Mouse (Mus musculus) hindbrain, embryonic 16.5 days (tissue): Measurements from ENCODE around the gene Creg2. TPM values are rescaled to one million over a fixed set of nuclear protein-coding genes. Genes with fewer than 3 reads are reported as not detected.
"Not testable (repeated sequence)": the region's sequence is repeated elsewhere in the genome, so short reads cannot be mapped to it uniquely, and the experiment has no call there.

Experiments
- ATAC-seq: fragments of 200-750 bp; cut with Nextera tagmentation; 2 replicates; pipeline ENCODE4 v1.8.0; 2017; ENCODE audit warnings: moderate TSS enrichment, moderate library complexity
- H3K27ac ChIP-seq: fragments of 300-500 bp; sonication (generic); 2 replicates; pipeline ENCODE4 v1.5.1; 2014; ENCODE audit warnings: low read depth, mild to moderate bottlenecking, control low read depth, low read length, moderate library complexity
- H3K27me3 ChIP-seq: fragments of 300-500 bp; sonication (generic); replicated peaks from 2 replicates; pipeline ENCODE4 v1.6.1; 2014; ENCODE audit warnings: low read length; ENCODE audit not compliant: control insufficient read depth, insufficient read depth
- H3K36me3 ChIP-seq: fragments of 300-500 bp; sonication (generic); 2 replicates; pipeline ENCODE4 v1.6.1; 2014; ENCODE audit warnings: mild to moderate bottlenecking, low read length, moderate library complexity, mixed read lengths; ENCODE audit not compliant: control insufficient read depth, insufficient read depth
- H3K4me1 ChIP-seq: fragments of 300-500 bp; sonication (generic); 2 replicates; pipeline ENCODE4 v1.6.1; 2014; ENCODE audit warnings: low read depth, low read length; ENCODE audit not compliant: control insufficient read depth, insufficient read depth
- H3K4me2 ChIP-seq: fragments of 300-500 bp; sonication (generic); 2 replicates; pipeline ENCODE4 v1.6.1; 2014; ENCODE audit warnings: mild to moderate bottlenecking, low read length, control low read depth, moderate library complexity
- H3K4me3 ChIP-seq: fragments of 300-500 bp; sonication (generic); 2 replicates; pipeline ENCODE4 v1.5.1; 2014; ENCODE audit warnings: mild to moderate bottlenecking, low read length, control low read depth, moderate library complexity
- H3K9ac ChIP-seq: fragments of 300-500 bp; sonication (generic); 2 replicates; pipeline ENCODE4 v1.6.1; 2014; ENCODE audit warnings: low read depth, mild to moderate bottlenecking, control low read depth, low read length, moderate library complexity
- H3K9me3 ChIP-seq: fragments of 300-500 bp; sonication (generic); 2 replicates; pipeline ENCODE4 v1.6.1; 2014; ENCODE audit warnings: mild to moderate bottlenecking, low read length, moderate library complexity; ENCODE audit not compliant: control insufficient read depth
- WGBS: fragments of 180-500 bp; shearing (Covaris S2); extraction: QIAGEN DNeasy Blood & Tissue Kit; methylation state at CpG from one replicate; pipeline ENCODE4 v1.1.7; 2014; 5-methylcytosine and 5-hydroxymethylcytosine counted together
- polyA plus RNA-seq: library from polyadenylated mRNA; unstranded; fragments of >200 nt; fragmentation: Nextera tagmentation; extraction: Ambion mirVana; gene quantifications from 2 replicates; pipeline ENCODE4 v1.2.1, GENCODE M21; 2015

Gene Creg2
- polyA plus RNA-seq, 1 experiment from 2014 or later: 12.5 TPM

GRCm38 (mm10) chr1:39618524-39618923 is 32.8 kb downstream of the Creg2 start:
- no peak for ATAC-seq
- Histone ChIP-seq H3K27me3 (no peaks in the 10 kb centered on the region), H3K4me3 (no peak overlapping the region), H3K9ac (no peak overlapping the region), H3K36me3 (peaks cover 4% of the 10 kb centered on the region), H3K27ac (no peak overlapping the region), H3K9me3 (peaks cover 2% of the 10 kb centered on the region; the same call in 1 of the 2 replicates), H3K4me1 (peaks cover 3% of the 10 kb centered on the region; the same call in 1 of the 2 replicates), H3K4me2 (no peak overlapping the region)
- 28% methylated on average over 8 of the region's 8 CpGs for WGBS

GRCm38 (mm10) chr1:39615526-39615925 is 35.7 kb downstream of the Creg2 start:
- ATAC-seq: no peak
- Histone ChIP-seq H3K27ac (no peak overlapping the region), H3K4me2 (no peak overlapping the region), H3K4me1 (peaks cover 3% of the 10 kb centered on the region; the same call in 1 of the 2 replicates), H3K9me3 (peaks cover under 1% of the 10 kb centered on the region; the same call in 1 of the 2 replicates), H3K36me3 (no peaks in the 10 kb centered on the region), H3K4me3 (no peak overlapping the region), H3K9ac (no peak overlapping the region), H3K27me3 (no peaks in the 10 kb centered on the region)
- 72% methylated on average over 6 of the region's 6 CpGs for WGBS

GRCm38 (mm10) chr1:39614462-39615279 is 36.6 kb downstream of the Creg2 start:
- Histone ChIP-seq H3K9me3 (no peaks in the 10 kb centered on the region), H3K4me2 (no peak overlapping the region; the same call in 1 of the 2 replicates), H3K4me1 (peaks cover 3% of the 10 kb centered on the region; the same call in 1 of the 2 replicates), H3K27ac (no peak overlapping the region), H3K9ac (no peak overlapping the region), H3K4me3 (no peak overlapping the region), H3K27me3 (no peaks in the 10 kb centered on the region), H3K36me3 (no peaks in the 10 kb centered on the region)
- 31% methylated on average over 11 of the region's 11 CpGs for WGBS
- no peak for ATAC-seq

- no peak for ATAC-seq
- H3K36me3 ChIP-seq: no peaks in the 10 kb centered on the region
- H3K9ac ChIP-seq: no peak overlapping the region
- WGBS: 82% methylated on average over 3 of the region's 3 CpGs
- H3K9me3 ChIP-seq: no peaks in the 10 kb centered on the region
- H3K4me3 ChIP-seq: no peak overlapping the region
- no peaks in the 10 kb centered on the region for H3K27me3 ChIP-seq
- no peak overlapping the region for H3K27ac ChIP-seq
- H3K4me2 ChIP-seq: no peak overlapping the region
- no peaks in the 10 kb centered on the region for H3K4me1 ChIP-seq
These were observed 38.2 kb downstream of the Creg2 start for GRCm38 (mm10) chr1:39613061-39613460.

- ATAC-seq: no peak
These were observed 38.8 kb downstream of the Creg2 start for GRCm38 (mm10) chr1:39612491-39612890.

GRCm38 (mm10) chr1:39608534-39608933 is 42.7 kb downstream of the Creg2 start:
- Histone ChIP-seq H3K9me3 (no peaks in the 10 kb centered on the region), H3K9ac (no peak overlapping the region), H3K36me3 (no peaks in the 10 kb centered on the region), H3K27ac (no peak overlapping the region), H3K4me3 (no peak overlapping the region), H3K4me2 (no peak overlapping the region), H3K4me1 (no peaks in the 10 kb centered on the region), H3K27me3 (no peaks in the 10 kb centered on the region)
- ATAC-seq: no peak
- 84% methylated on average over 8 of the region's 8 CpGs for WGBS

More at GRCm38 (mm10) chr1:39612491-39612890, 38.8 kb downstream of the Creg2 start:
- no peaks in the 10 kb centered on the region for H3K27me3 ChIP-seq
- H3K4me2 ChIP-seq: no peak overlapping the region
- no peak overlapping the region for H3K27ac ChIP-seq
- no peaks in the 10 kb centered on the region for H3K9me3 ChIP-seq
- H3K4me3 ChIP-seq: no peak overlapping the region
- H3K9ac ChIP-seq: no peak overlapping the region
- no peaks in the 10 kb centered on the region for H3K4me1 ChIP-seq
- no peaks in the 10 kb centered on the region for H3K36me3 ChIP-seq
- WGBS: 82% methylated on average over 5 of the region's 5 CpGs

GRCm38 (mm10) chr1:39602477-39602876 is 48.8 kb downstream of the Creg2 start:
- WGBS: 98% methylated on average over 3 of the region's 3 CpGs
- H3K36me3 ChIP-seq: no peaks in the 10 kb centered on the region
- no peak overlapping the region for H3K4me3 ChIP-seq
- ATAC-seq: no peak
- no peaks in the 10 kb centered on the region; the same call in 1 of the 2 replicates for H3K9me3 ChIP-seq
- no peak overlapping the region for H3K9ac ChIP-seq
- no peak overlapping the region for H3K27ac ChIP-seq
- no peak overlapping the region for H3K4me2 ChIP-seq
- no peaks in the 10 kb centered on the region for H3K4me1 ChIP-seq
- H3K27me3 ChIP-seq: no peaks in the 10 kb centered on the region

- Histone ChIP-seq H3K36me3 (no peaks in the 10 kb centered on the region), H3K27me3 (no peaks in the 10 kb centered on the region), H3K9ac (no peak overlapping the region), H3K4me2 (no peak overlapping the region), H3K4me1 (no peaks in the 10 kb centered on the region), H3K9me3 (no peaks in the 10 kb centered on the region; the same call in 1 of the 2 replicates), H3K4me3 (no peak overlapping the region), H3K27ac (no peak overlapping the region)
- ATAC-seq: no peak
- WGBS: 48% methylated on average over 11 of the region's 11 CpGs
These were observed 52.5 kb downstream of the Creg2 start for GRCm38 (mm10) chr1:39598726-39599125.

GRCm38 (mm10) chr1:39597135-39597534 is 54.1 kb downstream of the Creg2 start:
- not testable (repeated sequence) for ATAC-seq, H3K9ac ChIP-seq, H3K36me3 ChIP-seq, H3K27ac ChIP-seq, H3K4me2 ChIP-seq, H3K27me3 ChIP-seq, H3K4me3 ChIP-seq, H3K4me1 ChIP-seq, H3K9me3 ChIP-seq
- 94% methylated on average over 9 of the region's 9 CpGs for WGBS
